Mouse (Mus musculus) stomach, postnatal 0 days (tissue): ENCODE results near the gene Gm20422. TPM values are rescaled to one million over a fixed set of nuclear protein-coding genes. Genes with fewer than 3 reads are reported as not detected.

Experiments used
- ATAC-seq: fragments of 200-750 bp; cut with Nextera tagmentation; 2 replicates; pipeline ENCODE4 v1.8.0; 2017; ENCODE audit not compliant: low FRiP score, low TSS enrichment
- DNase-seq: peaks from one replicate; pipeline ENCODE4 v3.0.0-alpha.2; 2016; ENCODE audit warnings: low spot score
- H3K27ac ChIP-seq: fragments of 300-500 bp; sonication (generic); replicated peaks from 2 replicates; pipeline ENCODE4 v1.5.1; 2014; ENCODE audit warnings: mild to moderate bottlenecking, control low read depth
- H3K27me3 ChIP-seq: fragments of 300-500 bp; sonication (generic); 2 replicates; pipeline ENCODE4 v1.6.1; 2014; ENCODE audit warnings: low read length; ENCODE audit not compliant: control insufficient read depth, insufficient read depth
- H3K36me3 ChIP-seq: fragments of 300-500 bp; sonication (generic); 2 replicates; pipeline ENCODE4 v1.6.1; 2014; ENCODE audit warnings: low read length, mixed read lengths; ENCODE audit not compliant: control insufficient read depth, insufficient read depth
- H3K4me1 ChIP-seq: fragments of 300-500 bp; sonication (generic); replicated peaks from 2 replicates; pipeline ENCODE4 v1.6.1; 2014; ENCODE audit warnings: antibody characterized with exemption; ENCODE audit not compliant: control insufficient read depth, insufficient read depth
- H3K4me2 ChIP-seq: fragments of 300-500 bp; sonication (generic); replicated peaks from 2 replicates; pipeline ENCODE4 v1.6.1; 2014; ENCODE audit warnings: low read depth, mild to moderate bottlenecking, control low read depth, moderate library complexity
- H3K4me3 ChIP-seq: fragments of 300-500 bp; sonication (generic); 2 replicates; pipeline ENCODE4 v1.5.1; 2014; ENCODE audit warnings: low read depth, low read length, control low read depth
- H3K9ac ChIP-seq: fragments of 300-500 bp; sonication (generic); 2 replicates; pipeline ENCODE4 v1.6.1; 2014; ENCODE audit warnings: mild to moderate bottlenecking, low read length, control low read depth, mixed read lengths
- H3K9me3 ChIP-seq: fragments of 300-500 bp; sonication (generic); 2 replicates; pipeline ENCODE4 v1.6.1; 2016; ENCODE audit warnings: low read length; ENCODE audit not compliant: control insufficient read depth
- CTCF ChIP-seq: IDR thresholded peaks from 2 replicates; pipeline ENCODE4 v1.5.1; 2016; ENCODE audit warnings: antibody characterized with exemption, low read depth, mild to moderate bottlenecking, moderate library complexity
- EP300 ChIP-seq: optimal IDR thresholded peaks from 2 replicates; pipeline ENCODE3; 2016; ENCODE audit warnings: antibody characterized with exemption
- WGBS: fragments of 180-500 bp; shearing (Covaris S2); extraction: QIAGEN DNeasy Blood & Tissue Kit; methylation state at CpG from one replicate; pipeline ENCODE4 v1.1.7; 2014; 5-methylcytosine and 5-hydroxymethylcytosine counted together
- polyA plus RNA-seq: library from polyadenylated mRNA; unstranded; fragments of >200 nt; fragmentation: Nextera tagmentation; extraction: Ambion mirVana; gene quantifications from 2 replicates; pipeline ENCODE4 v1.2.1, GENCODE M21; 2015

Gm20422 gene
- polyA plus RNA-seq, 1 experiment from 2014 or later = 0.39 TPM

GRCm38 (mm10) chr8:69799261-69799660, 24.6 kb upstream of the Gm20422 start:
- no peak overlapping the region for H3K27ac ChIP-seq
- WGBS = 89% methylated on average over 8 of the region's 8 CpGs
- H3K4me2 ChIP-seq = no peak overlapping the region
- TF ChIP-seq CTCF = no peak
- no peak for TF ChIP-seq EP300
- no peaks in the 10 kb centered on the region for H3K27me3 ChIP-seq
- no peaks in the 10 kb centered on the region for H3K9me3 ChIP-seq
- ATAC-seq = no peak
- no peaks in the 10 kb centered on the region for H3K4me1 ChIP-seq
- H3K4me3 ChIP-seq = no peak overlapping the region
- no peak for DNase-seq
- no peak overlapping the region for H3K9ac ChIP-seq
- H3K36me3 ChIP-seq = peaks cover 69% of the 10 kb centered on the region

GRCm38 (mm10) chr8:69797661-69798060, 23.0 kb upstream of the Gm20422 start:
- Histone ChIP-seq H3K27me3 (no peaks in the 10 kb centered on the region), H3K4me3 (no peak overlapping the region), H3K4me2 (no peak overlapping the region), H3K36me3 (peaks cover 63% of the 10 kb centered on the region), H3K9ac (no peak overlapping the region), H3K27ac (no peak overlapping the region), H3K9me3 (no peaks in the 10 kb centered on the region), H3K4me1 (no peaks in the 10 kb centered on the region)
- no peak for ATAC-seq
- 97% methylated on average over 10 of the region's 10 CpGs for WGBS
- no peak for DNase-seq
- TF ChIP-seq EP300 (no peak), CTCF (no peak)

GRCm38 (mm10) chr8:69796721-69797345, 22.1 kb upstream of the Gm20422 start:
- TF ChIP-seq CTCF (no peak), EP300 (no peak)
- H3K27ac ChIP-seq = no peak overlapping the region
- DNase-seq (no peak), ATAC-seq (no peak)
- H3K9ac ChIP-seq = no peak overlapping the region
- 95% methylated on average over 16 of the region's 16 CpGs for WGBS
- H3K4me3 ChIP-seq = no peak overlapping the region
- H3K4me2 ChIP-seq = no peak overlapping the region
- no peaks in the 10 kb centered on the region for H3K9me3 ChIP-seq
- no peaks in the 10 kb centered on the region for H3K27me3 ChIP-seq
- H3K4me1 ChIP-seq = no peaks in the 10 kb centered on the region
- H3K36me3 ChIP-seq = peaks cover 54% of the 10 kb centered on the region

- ATAC-seq (no peak), DNase-seq (no peak)
- Histone ChIP-seq H3K27me3 (no peaks in the 10 kb centered on the region), H3K9me3 (no peaks in the 10 kb centered on the region), H3K4me2 (no peak overlapping the region), H3K4me1 (no peaks in the 10 kb centered on the region), H3K4me3 (no peak overlapping the region), H3K27ac (no peak overlapping the region), H3K9ac (no peak overlapping the region), H3K36me3 (peaks cover 39% of the 10 kb centered on the region)
- TF ChIP-seq CTCF (no peak), EP300 (no peak)
- 95% methylated on average over 6 of the region's 6 CpGs for WGBS
These were observed 20.2 kb upstream of the Gm20422 start for GRCm38 (mm10) chr8:69794901-69795300.

- Histone ChIP-seq H3K27me3 (no peaks in the 10 kb centered on the region), H3K9ac (no peak overlapping the region), H3K36me3 (peaks cover 35% of the 10 kb centered on the region), H3K4me1 (no peaks in the 10 kb centered on the region), H3K27ac (no peak overlapping the region), H3K9me3 (no peaks in the 10 kb centered on the region), H3K4me3 (no peak overlapping the region), H3K4me2 (no peak overlapping the region)
- WGBS = 80% methylated on average over 3 of the region's 3 CpGs
- DNase-seq (no peak), ATAC-seq (no peak)
- TF ChIP-seq EP300 (no peak), CTCF (no peak)
These were observed 19.4 kb upstream of the Gm20422 start for GRCm38 (mm10) chr8:69794096-69794495.

GRCm38 (mm10) chr8:69793666-69794065, 19.0 kb upstream of the Gm20422 start:
- TF ChIP-seq EP300 (no peak), CTCF (no peak)
- H3K9ac ChIP-seq = no peak overlapping the region
- no peaks in the 10 kb centered on the region for H3K27me3 ChIP-seq
- H3K36me3 ChIP-seq = peaks cover 34% of the 10 kb centered on the region
- no peak overlapping the region for H3K4me2 ChIP-seq
- no peaks in the 10 kb centered on the region for H3K4me1 ChIP-seq
- no peaks in the 10 kb centered on the region for H3K9me3 ChIP-seq
- 89% methylated on average over 4 of the region's 4 CpGs for WGBS
- DNase-seq = no peak
- ATAC-seq = no peak
- no peak overlapping the region for H3K27ac ChIP-seq
- no peak overlapping the region for H3K4me3 ChIP-seq
